Mouse (Mus musculus) large intestine, adult 2 months (tissue): ENCODE data around the gene Cep290. TPM values are rescaled to one million over a fixed set of nuclear protein-coding genes. Genes with fewer than 3 reads are reported as not detected.
"Not testable (repeated sequence)": the region's sequence is repeated elsewhere in the genome, so short reads cannot be mapped to it uniquely, and the experiment has no call there.

Source experiments
- DNase-seq: peaks from one replicate; pipeline ENCODE4 v3.0.0-alpha.2; 2012; ENCODE audit warnings: low read depth, low spot score
- WGBS: fragments of 180-500 bp; shearing (Covaris S2); methylation state at CpG from one replicate; pipeline ENCODE4 v1.1.7; 2018; 5-methylcytosine and 5-hydroxymethylcytosine counted together
- polyA plus RNA-seq: library from polyadenylated mRNA; depleted of rRNA; stranded (reverse); fragments of >200 nt; gene quantifications from 2 replicates; pipeline ENCODE4 v1.2.3, GENCODE M21; 2012; rRNA removed

Cep290 gene
- 0.20 and 0.27 TPM in 2 replicates for polyA plus RNA-seq

DNA sequence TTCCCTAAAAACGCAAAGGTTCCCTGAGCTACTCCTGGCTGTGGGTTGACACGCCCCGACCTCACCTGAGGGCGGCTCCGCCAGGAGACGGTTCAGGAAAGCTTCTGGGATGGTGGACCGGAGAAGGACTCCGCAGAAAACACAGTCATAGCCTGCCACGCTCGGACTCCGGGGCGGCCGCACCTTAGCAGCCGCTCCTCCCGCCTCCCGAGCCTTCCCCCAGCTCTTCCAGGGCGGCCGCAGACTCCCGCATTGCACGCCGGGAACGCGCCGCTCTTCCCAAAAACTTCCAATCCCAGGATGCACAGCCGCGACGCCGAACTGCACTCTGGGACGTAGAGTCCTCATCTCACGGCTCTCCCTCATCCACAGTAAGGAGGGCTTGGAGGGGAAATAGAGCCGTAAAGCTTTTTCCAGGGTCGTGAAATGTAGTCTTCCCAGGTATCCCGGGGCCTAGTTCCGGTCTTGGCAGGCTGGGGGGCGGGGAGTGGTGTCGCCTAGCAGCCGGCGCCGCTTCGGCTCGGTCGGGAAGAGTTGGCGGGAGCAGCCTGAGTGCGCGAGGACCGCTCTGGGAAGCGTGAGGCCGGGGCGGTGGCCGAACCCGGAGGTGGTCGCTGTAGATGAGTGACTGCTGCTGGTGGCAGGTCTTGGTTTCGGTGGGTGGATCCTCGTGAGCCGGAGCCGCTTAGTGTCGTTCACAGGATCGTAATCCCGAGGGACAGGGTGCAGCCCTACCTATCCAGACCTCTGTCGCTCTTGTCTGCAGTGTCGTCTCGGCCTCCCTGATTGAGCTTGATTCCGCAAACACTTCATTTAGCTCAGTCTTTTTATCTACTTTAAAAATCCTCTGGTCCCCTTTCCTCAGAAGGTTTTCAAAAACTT, at the start of gene Cep290, which contains the start of gene Tmtc3:
Cep290 (plus strand) TSS at position 462 of the 882 bp plus-strand sequence.
Tmtc3 (minus strand) TSS at position 254 of the 882 bp plus-strand sequence.
- peak; percentile 98 for DNase-seq
- WGBS = under 1% methylated on average over 63 of the region's 63 CpGs

DNA sequence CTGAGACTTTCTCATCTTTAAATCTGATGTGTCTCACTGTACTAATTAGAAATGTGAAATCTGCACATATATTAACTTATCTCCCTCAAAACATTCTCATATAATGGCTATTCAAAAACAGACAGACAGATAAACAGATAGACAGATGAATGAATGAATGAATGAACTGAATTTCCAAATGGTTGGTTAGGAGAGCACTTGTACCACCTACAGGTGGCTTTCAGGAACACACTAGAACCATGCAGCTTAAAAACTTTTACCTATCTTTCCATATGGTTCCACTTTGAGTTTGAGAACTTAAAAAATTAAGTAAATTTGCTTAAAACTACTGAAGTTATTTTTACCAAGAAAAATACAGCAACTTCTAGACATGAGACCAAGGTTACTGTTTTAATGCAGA, 38.0 kb upstream of the Cep290 start:
- DNase-seq = no peak

- no peak for DNase-seq
Measured at GRCm38 (mm10) chr10:100460515-100460914, 26.8 kb upstream of the Cep290 start.

DNA sequence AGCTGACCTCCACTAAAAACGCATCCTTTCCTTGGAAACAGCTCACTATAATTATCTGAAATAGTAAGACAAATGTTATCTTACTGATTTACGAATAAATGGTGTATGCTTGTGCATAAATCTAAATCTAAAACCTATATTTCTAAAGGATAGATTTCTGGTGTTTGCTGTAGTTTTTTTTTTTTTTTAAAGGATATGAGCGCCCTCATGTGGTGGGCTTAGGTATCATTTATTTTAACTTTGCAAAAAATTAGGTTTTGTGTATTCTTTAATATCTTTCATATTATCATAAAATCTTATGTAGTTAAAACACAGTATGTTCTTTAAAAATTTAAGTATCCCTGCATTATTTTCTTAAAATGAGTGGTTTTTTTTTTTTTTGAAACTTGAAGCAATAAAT, 12.3 kb upstream of the Cep290 start:
- no peak for DNase-seq
- 50% methylated on average over 3 of the region's 3 CpGs for WGBS

DNA sequence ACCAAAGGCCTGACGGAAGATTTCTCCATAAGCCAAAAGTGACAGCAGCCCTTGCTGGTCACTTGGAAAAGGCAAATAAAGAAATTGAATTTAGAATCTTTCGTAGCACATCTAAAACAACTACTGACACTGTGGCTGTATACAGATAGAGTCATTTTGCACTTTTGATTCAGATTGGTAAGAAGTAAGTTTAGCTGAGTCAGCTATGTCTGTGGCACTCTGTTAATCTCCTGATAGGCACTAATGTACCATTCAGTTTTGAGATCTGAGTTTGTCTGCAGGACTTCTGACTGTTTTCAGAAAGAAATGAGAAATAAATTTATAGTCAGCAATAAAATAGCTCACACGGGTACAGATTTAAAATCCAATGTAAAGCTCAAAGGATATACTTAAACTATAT, 7.8 kb upstream of the Cep290 start:
- DNase-seq = no peak
- WGBS = 82% methylated on average over 3 of the region's 3 CpGs

DNA sequence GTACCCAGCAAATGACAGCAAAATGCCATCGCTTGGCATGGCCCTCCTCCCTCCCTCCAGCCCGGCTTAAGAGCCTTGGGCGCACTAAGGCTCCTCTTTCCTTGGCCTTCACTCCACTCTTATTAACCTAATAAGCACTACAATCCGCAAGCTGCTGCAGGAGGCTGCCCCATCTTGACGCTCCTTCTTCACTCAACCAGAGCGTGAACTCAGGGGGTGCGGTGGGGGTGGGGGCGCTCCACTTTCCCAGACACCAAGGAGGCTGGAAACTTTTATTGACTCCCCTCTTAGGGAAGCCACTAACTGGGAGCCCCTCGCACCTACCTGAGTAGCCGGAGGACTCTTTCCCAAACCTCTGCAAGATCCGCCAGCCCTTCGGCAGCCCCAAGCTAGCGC, 659 bp upstream of the Cep290 start:
- peak; percentile 7 for DNase-seq
- under 1% methylated on average over 13 of the region's 13 CpGs for WGBS

- 86% methylated on average over 7 of the region's 7 CpGs for WGBS
- DNase-seq = no peak
Measured at GRCm38 (mm10) chr10:100491916-100492315, 4.6 kb downstream of the Cep290 start.

DNA sequence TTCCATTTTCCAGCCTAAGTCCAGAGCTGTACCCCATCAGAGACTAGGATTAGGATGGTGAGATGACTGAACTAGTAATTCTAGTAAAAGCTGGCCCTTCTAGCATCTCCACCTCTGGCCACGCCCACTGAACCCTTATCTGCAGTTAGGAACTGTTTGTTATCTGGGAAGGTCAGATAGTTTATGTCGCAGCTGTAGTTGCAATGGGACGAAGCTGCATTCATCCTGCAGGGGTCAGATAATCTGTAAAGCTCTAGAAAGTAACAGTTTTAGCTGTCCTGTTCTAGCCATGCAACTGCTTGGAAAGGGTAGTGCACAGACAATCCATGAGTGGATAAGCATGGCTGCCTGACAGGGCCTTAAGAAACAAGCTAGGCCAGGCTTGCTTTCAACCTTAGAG, 11.0 kb downstream of the Cep290 start:
- WGBS = 63% methylated on average over 3 of the region's 3 CpGs
- no peak for DNase-seq

- WGBS = 83% methylated on average over 1 of the region's 1 CpGs
Measured at GRCm38 (mm10) chr10:100508170-100508569, 20.8 kb downstream of the Cep290 start.

DNA sequence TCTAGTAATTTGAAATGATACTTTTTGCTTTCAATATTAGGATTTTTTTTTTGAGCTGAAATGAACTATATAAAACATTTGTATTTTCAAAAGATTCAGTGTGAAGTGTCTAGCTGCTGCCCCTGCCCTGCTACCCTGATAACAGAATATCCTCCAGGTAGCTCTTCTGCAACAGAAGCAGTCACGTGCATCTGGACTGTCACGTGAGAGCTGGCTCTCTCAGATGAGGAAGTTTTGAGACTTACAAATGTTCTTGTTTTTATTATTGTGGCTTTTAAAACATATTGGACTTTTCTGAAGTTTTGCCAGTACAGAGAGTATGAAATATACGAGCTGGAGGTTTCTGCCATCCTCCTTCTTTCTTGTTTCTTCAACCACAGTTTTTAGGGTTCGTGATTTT, 34.3 kb downstream of the Cep290 start:
- 69% methylated on average over 4 of the region's 4 CpGs for WGBS

More at GRCm38 (mm10) chr10:100508170-100508569, 20.8 kb downstream of the Cep290 start:
- no peak for DNase-seq

GRCm38 (mm10) chr10:100522330-100522729, 35.0 kb downstream of the Cep290 start:
- 90% methylated on average over 9 of the region's 9 CpGs for WGBS
- no peak for DNase-seq

More for the DNA sequence above, 34.3 kb downstream of the Cep290 start:
- no peak for DNase-seq

- 91% methylated on average over 9 of the region's 9 CpGs for WGBS
- DNase-seq = no peak
Measured at GRCm38 (mm10) chr10:100524499-100525390, 37.4 kb downstream of the Cep290 start.

- 88% methylated on average over 3 of the region's 3 CpGs for WGBS
- DNase-seq = no peak
Measured at GRCm38 (mm10) chr10:100556566-100557175, 69.3 kb downstream of the Cep290 start.

- 98% methylated on average over 3 of the region's 3 CpGs for WGBS
Measured at GRCm38 (mm10) chr10:100560194-100560883, 73.0 kb downstream of the Cep290 start.

DNA sequence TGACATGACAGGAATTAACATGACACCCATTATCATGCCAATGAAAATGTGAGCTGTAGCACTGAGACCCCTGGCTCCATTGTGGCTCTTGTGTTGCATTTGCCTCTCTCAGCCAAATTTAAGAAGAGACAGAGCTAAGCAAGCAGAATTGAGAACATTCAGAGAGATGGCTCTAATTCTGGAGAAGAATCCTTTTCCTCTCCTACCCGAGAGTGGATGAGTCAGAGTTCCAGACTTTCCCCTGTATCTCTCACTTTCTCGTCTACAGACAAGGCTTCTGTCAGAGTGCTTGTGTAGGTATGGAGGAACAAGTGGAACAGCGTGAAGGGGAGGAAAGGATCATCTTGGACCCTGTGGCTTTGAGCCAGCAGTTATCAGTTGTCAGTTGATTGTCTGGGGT, 76.8 kb downstream of the Cep290 start:
- WGBS = 86% methylated on average over 3 of the region's 3 CpGs
- no peak for DNase-seq

More at GRCm38 (mm10) chr10:100560194-100560883, 73.0 kb downstream of the Cep290 start:
- not testable (repeated sequence) for DNase-seq

DNA sequence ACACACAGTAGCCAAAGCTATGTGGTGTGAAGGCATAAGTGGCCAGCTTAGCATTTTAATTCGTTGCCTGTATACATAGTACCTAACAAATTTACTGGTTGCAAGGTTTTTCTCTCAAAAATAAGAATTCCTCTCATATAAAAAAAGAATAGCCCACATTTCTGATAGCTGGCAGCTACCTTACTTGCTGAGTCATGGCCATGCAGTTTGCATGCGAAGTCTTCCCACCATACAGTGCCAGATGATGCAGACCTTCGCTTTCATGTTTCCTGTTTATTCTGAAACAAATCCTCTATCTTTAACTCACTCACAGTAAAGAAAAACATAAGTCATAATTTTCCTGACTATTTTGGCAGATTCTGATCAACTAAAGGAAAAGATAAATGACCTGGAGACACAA, 84.3 kb downstream of the Cep290 start:
- WGBS = 86% methylated on average over 3 of the region's 3 CpGs
- no peak for DNase-seq

GRCm38 (mm10) chr10:100574505-100575149, 87.3 kb downstream of the Cep290 start:
- no peak for DNase-seq
- WGBS = 93% methylated on average over 7 of the region's 7 CpGs

- 90% methylated on average over 7 of the region's 7 CpGs for WGBS
- DNase-seq = no peak
Measured at GRCm38 (mm10) chr10:100575294-100575693, 87.9 kb downstream of the Cep290 start.

DNA sequence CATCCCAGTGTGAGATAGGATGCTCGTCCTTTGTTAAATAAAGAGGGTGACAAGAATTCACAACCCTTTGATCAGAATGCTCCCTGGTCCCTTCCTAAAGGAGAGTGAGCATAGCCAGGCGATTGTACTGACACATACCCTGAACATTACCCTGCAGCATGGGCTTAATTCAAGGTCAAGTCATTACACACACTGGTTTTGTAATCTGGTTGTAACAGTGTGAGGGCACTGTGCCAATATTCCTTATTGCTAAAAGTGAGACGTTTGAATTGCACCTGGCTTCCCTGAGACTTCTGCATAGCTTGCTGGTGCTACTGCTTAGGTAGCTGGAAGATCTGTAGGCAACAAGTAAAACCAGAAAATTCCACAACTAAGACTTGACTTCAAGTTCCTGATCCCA, 96.8 kb downstream of the Cep290 start:
- no peak for DNase-seq
- 60% methylated on average over 3 of the region's 3 CpGs for WGBS
